Mouse (Mus musculus): ENCODE data around the gene Smap2.

GRCm38 (mm10) chr4:121025681-121026080 lies 8.6 kb upstream of the Smap2 start:
- TF ChIP-seq POLR2A (IDR thresholded peaks at IDR 0.05; ENCODE audit: borderline replicate concordance, control insufficient read depth, low read depth, low read length) (no peak), CTCF (IDR thresholded peaks at IDR 0.05; ENCODE audit: control insufficient read depth, insufficient read depth, low read length) (no peak)

Data from bone marrow, adult 2 months (tissue).